Mouse (Mus musculus) c-Kit-negative CD71-positive TER-119-positive erythroid progenitor cells, embryonic 14.5 days (primary cell): ENCODE measurements around the gene Sptlc2.

Source experiments
- DNase-seq: peaks from one replicate; pipeline ENCODE4 v3.0.0-alpha.2; 2013; ENCODE audit warnings: low read depth, low spot score

Sptlc2 gene

DNA sequence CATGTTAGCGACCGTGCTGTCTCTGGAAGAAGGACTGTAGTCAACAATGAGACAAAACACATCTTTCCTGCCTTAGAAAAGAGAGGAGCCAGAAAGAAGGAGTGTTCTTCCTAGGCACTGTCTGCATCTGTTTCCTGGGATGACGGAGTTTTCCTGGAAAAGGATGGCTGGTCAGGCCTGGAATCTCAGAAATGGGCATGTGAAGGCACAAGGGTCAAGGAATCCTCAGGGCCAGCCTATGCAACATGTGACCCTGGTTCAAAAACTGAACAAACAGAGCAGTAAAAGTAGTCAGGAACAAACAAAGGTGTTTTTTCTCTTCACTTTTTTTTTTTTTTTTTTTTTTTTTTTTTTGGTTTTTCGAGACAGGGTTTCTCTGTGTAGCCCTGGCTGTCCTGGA, 9.0 kb upstream of the Sptlc2 start:
- no peak for DNase-seq

DNA sequence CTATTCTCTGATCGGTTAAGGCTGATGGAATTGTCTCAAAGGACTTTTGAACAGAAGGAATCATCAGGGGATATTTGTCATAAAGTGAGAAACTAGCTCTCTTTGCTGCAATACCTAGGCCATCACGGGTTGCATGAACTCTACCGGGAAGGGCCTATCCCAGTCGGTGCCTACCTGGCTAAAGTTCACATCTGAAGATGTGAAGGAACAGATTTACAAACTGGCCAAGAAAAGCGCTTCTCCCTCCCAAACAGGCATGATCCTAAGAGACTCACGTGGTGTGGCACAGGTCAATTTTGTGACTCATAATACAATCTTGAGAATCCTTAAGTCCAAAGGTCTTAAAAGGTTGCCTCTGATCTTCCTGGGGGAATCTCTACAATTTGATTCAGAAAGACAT, 6.2 kb upstream of the Sptlc2 start:
- no peak for DNase-seq

DNA sequence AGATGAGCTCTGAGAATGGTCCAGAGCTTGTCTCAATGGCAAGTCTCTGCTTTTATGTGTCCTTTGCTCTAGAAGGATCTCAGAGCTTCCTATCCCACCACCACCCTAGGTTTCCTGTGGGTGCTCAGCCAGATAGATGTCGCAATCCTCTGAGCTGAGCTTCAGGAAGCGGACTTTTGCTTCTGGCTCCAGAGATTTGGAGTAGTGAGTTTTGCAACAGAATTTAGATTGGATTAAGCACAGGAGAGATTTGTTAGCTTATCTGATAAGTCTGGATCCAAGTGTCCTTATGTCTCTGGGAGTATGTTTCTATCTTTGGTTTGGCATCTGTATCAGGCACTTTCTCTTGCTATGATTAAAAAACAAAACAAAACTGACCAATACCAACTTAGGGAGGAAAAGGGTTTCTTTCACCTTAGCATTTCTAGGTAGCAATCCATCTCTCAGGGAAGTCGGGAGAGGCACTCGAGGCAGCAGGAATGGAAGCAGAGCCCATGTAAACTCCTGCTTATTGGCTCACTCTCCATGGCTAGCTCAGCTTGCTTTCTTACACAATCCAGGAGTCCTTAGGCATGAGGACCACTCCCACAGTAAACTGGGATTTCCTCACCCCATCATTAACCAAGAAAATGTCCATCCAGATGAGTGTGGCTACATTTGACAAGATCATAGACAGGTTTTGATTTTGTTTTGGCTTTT, 5.4 kb upstream of the Sptlc2 start:
- DNase-seq: no peak

DNA sequence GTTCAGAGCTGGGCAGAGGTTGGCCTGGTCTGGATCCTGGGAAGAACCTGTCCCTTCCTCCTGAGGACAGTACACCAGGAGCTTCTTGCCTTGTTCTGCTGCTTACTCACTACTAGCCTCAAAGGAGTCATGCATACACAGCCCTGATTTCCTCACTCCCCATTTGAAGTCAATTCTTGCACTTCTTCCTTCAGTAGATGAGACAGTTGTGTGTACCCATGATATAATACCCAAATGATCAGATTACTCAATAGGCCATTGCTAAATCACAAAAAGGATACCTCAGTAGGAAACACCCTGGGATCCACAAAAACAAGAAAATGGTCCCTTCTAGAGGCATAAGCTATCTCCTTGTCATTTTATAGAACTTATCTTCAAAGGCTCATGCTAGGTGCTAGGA, 3.2 kb upstream of the Sptlc2 start:
- no peak for DNase-seq

DNA sequence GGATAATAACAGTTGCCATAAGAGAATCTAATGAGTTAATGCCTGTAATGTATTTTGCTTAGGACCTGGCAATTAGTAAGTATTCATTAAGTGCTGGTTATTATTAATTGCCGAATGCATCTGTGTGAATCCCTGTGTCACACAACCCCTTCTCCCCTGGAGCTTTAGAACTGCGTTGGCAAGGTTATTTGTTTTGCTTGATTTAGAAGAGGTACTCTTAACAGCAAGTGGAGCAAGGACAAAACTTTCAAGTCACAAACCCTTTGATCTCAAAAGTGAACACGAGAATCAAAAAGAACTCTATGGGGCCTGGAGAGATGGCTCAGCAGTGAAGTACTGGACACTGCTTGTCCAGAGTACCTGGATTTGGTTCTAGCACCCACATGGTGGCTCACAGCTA, 1.1 kb upstream of the Sptlc2 start:
- no peak for DNase-seq

DNA sequence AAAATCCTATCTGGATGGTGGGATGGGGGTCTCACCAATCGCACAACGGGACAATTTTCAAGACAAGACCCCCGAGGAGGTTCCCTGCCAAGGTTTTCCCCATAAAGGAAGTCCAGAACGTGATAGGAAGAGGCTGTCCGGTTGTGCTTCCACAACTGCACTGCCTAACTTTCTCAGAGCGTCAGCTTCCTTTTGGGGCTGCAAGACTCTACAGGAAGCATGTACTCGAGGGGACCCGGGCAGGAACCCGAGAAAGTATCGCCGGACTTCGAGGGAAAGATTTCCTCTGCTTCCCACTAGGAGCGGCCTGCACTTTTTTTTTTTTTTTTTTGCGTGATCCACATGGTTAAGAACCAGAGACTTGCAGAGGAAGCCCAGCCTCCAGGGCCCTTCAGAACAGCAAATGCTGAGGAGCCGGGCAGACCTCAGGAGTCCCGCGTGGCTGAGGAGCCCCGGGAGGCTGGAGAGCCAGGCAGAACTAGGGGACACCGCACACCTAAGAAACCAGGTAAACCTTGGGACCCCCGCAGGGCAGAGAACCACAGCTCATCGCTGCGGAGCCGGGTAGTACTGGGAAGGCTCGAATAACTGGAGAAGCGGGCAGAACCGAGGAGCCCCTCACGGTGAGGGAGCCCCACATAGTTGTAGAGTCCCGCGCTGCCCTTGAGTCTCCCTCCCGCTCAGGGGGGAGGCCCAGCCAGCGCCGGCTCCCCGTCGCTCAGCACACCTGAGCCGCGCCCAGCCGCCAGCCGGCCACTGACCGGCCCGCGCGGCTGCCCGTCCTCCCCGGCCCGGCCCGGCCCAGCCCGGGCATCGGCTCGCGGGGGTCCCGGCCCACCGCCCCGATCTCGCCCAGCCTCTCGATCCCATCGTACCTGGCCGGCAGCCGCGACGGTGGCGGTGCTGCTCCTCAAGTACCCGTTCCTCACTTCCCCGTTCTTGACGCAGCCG, 709 bp downstream of the Sptlc2 start:
- DNase-seq: peak; percentile 13

DNA sequence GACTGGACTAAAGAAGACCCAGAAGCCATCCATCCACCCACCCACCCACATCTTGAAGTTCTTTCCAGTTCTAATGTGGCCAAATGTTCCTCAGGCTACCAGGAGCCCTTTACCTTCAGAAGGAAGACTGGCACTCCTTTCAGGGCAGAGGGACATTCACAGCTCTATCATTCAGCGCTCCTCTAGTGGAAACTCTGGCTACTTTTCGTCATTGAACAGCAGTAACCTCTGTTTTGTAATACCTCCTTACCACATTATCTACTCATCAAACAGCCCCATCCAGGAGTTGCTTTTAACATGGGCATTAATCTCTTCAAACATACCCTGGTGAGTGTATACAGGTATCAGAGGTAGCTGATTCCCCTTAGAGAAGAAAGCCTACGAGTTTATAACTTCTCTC, 3.1 kb downstream of the Sptlc2 start:
- no peak for DNase-seq

DNA sequence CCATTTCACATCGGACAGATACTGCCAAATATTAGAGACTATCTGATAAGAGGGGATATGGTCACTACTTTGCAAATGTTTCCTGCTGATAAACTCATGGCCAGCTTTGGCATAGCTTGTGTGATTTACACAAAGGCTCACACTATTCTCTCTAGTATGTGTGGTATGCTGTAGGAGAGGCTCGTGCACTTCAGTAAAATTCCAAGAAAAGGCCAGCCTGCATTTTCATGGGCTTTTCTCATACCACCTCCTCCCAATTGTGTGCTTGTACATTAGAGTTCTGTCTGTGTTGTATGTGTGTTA, 6.8 kb downstream of the Sptlc2 start:
- DNase-seq: no peak

DNA sequence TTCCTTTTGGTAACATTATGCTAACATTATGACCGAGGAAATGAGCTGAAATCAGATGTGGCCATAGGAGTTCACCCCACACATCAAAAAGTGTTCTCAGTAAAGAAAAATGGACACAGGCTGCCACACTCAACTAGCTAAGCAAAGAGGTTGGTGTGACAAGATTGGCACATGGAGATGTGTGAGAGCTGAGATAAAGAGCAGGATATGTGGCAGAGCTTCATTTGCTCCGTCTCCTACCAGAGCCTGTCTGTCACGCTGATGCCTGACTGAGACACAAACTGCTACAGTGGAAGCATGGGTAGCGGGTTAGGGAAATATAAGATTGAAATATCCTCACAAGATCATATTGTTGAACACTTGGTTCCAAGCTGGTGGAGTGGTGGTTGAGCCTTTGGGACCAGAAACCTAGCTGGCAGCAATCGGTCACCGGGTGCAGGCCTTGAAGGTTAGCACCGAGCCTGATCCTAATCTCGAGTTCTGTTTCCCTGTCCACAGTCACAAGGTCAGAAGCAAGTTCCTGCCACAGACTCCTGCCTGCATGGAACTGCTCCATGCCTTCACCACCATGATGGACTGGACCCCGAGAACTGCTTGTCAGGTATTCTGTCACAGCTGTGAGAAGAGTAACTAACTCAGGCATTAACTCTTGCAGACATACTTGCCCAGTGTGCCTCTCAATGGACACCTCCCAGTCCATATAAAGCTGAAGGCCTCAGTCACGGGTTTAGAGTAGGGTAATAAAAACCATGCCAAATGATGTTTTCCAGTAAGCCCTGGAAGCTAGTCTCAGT, 7.4 kb downstream of the Sptlc2 start:
- DNase-seq: no peak

DNA sequence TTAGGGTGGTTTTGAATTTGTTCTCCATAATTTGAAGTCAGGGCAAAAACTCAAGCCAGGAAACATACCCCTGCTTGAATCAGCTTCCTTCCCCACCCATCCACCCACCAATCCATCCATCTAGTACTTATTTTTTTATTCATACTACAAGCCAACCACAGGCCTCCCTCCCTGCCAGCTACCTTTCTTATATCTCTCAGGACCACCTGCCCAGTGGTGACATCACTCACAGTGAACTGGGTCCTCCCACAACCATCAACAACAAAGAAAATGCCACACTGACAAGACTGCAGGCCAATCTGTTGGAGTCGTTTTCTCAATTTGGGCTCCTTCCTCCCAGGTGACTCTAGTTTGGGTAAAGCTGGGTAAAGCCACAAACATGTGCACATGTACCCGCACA, 8.7 kb downstream of the Sptlc2 start:
- DNase-seq: no peak

DNA sequence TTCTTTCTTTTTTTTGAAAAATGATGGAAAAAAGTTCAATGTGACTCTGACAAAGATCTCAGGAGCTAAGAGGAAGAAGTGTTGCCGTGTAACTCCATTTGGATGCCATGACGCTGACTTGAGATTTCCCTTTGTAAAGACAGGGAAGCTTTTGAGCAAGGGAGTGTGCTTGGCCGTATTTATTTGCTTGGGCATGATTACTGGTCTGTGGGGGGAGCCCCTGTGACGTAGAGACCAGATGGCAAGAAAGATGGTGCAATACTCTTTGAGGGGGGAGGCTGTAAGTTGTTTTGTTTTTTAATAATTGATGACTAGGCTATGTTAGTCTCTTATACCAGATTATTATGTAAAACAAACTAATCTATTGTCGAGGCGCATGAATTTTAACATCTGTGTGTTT, 14.0 kb downstream of the Sptlc2 start:
- DNase-seq: no peak

DNA sequence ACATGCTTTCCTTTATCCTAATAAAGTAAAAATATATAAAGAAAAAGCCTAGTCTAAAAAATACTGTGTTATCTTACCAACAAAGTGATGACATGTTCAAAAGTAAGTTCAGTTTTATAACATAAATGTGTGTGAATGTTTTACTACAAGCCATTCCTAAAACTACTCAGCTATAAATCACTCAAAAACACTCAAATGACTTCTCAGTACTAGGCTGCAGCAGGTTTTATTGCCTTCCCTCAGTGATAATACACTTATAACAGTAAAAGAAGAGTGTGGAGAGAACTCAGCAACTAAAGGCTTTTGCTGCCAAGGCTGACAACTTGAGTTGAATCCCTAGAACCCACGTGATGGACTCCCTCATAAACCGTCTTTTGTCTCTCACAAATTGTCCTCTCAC, 18.8 kb downstream of the Sptlc2 start:
- no peak for DNase-seq

DNA sequence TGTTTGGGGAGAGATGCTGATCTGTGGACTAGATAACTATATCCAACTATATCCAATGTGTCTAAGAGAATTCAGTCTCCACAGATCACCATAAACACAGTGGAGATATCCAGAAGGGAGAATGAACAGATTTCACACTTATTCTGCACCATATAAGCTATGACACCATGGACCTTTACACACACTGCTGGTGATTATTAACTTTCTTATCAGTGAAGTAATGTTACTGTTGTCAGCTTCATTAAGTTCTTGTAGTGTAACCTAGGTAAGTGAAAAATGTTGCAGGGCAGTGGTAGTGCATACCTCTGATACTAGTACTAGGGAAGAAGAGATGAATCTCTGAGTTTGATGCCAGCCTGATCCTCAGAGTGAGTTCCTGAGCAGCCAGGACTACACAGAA, 20.1 kb downstream of the Sptlc2 start:
- no peak for DNase-seq

DNA sequence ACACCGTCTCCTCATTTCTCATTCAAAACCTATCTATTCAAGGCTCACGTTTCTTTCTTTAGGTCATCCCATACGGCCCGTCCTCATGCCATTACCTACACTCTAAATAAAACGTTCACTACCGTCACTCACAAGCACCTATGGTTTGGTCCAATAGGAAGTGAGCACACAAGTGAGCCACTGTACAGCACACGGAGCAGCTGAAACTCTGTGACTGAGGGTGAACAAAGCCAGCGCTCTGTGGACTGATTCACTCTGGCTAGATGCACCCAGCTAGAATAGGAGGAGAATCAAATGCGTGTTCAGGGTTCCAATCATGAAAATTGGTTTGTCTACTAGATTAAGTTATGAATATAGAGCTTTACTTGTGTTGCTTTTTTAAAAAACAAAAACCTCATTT, 22.5 kb downstream of the Sptlc2 start:
- no peak for DNase-seq

DNA sequence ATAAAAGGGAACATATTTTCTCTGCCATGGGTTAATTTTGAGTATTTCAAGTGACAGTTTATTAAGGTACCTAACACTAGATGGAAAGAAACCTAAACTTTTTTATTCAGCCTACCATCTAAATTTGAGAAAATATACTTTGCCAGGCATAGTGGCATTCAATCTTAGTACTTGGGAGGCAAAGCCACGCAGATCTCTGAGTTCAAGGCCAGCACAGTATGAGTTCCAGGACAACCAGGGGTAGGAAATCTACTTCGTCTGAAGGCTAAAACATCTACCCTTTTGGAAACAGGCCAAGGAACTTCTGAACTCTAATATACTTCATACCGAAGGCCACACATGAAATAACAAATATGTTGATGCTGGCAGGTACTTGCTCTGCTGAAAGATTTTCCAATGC, 26.0 kb downstream of the Sptlc2 start:
- DNase-seq: no peak

DNA sequence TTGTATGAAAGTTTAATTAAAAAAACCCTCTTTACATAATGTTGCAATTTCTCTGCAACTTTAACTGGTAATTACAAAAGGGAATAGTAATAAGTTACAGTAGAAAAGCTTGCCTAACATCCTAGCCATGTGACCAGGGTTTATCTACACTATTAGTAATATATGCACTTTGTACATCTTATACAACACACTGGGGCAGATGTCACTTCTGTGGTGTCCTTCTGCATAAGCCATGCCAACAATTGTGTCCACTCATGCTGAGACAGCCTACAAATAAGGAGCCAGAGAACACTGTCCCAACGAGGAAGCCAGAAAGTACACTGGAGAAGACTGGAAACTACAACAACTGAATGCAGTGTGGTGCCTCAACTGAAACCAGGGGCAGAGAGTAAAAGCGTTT, 40.1 kb downstream of the Sptlc2 start:
- DNase-seq: no peak

DNA sequence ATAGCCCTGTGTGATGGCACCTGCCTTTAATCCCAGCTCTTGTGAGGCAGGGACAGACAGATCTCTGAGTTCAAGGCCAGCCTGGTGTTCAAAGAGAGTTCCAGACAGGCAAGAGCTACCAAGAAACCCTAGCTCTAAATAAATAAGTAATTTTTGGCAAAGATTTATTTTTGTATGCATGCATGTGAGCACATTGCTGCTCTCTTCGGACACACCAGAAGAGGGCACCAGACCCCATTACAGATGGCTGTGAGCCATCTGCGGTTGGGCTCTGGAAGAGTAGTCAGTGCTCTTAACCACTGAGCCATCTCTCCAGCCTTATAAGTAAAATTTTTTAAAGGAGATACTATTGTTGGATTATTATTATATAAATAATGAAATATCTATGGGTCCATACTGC, 40.6 kb downstream of the Sptlc2 start:
- no peak for DNase-seq

DNA sequence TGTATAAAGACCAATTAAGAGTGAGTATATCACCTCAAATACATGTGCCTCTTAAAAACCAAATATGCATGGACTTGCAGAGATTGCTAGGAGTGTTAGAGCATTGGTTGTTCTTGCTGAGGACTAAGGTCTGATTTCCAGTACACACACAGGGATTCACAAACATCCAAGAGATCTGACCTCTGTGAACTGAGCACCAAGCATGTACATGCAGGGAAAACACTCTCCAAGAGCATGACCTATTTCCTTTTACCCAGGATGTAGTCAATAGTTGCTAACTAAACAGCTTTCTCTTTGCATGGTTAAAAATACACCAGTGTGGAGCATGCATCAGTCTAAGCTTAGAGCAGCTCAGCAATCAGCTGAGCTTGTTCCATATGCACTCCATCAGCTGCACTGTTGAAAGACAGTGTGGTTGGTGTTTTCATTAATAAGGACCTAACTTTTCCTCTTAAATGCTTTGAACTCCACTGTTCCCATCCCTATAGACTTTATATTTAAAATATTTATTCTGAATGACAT, 45.0 kb downstream of the Sptlc2 start:
- DNase-seq: no peak

DNA sequence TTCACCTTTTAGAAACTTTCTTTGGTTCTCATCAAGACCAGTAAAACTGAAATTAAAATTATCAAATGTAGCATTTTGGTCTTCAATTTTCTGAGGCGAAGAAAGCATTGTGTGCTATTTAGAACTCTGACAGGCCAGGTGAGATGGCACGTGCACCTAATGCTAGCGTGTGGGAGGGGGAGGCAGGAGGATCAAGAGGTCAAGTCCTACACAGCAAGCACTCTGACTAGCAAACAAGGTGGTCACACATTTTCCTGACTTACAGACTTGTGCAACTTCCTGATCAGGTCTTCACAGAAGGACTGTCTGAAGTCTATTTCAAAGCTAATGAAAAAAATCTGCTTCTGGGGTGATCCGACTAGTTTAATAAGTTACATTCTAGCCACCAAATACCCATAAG, 50.1 kb downstream of the Sptlc2 start:
- no peak for DNase-seq

DNA sequence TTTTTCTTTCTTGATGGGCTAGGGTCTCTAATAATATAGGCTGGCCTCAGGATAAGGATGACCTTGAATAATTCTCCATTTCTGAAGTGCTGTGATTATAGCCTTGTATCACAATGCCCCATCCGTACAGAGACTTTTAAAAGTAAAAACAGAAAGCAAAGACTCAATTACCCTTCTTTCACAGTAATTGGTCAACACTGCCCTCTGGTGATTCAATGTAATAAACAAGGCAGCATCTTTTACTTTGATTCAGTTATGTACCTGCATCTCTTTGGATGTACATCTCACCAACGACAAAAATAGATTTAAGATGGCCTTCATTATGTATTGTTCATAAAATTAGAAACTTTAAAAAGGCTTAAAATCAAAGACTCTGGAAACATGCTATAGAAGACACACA, 53.3 kb downstream of the Sptlc2 start:
- DNase-seq: peak; percentile 5

DNA sequence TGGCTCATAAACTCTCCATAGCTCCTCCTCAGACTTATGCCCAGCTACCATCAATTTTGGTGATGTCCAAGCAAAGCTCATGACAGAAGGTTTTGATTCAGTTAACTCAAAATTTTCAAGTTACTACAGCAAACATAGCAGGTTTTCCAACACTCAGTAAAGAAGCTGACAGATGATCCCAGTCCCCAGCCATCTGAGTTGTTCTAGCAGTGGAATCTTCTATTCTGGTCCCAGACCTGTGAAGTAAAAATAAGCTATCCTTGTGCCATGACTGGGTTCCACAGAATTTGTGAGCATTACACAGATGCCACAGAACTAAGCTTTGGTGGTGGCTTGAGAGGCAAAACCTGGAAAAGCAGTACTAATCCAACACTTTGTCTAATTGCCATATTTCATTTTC, 54.4 kb downstream of the Sptlc2 start:
- no peak for DNase-seq

DNA sequence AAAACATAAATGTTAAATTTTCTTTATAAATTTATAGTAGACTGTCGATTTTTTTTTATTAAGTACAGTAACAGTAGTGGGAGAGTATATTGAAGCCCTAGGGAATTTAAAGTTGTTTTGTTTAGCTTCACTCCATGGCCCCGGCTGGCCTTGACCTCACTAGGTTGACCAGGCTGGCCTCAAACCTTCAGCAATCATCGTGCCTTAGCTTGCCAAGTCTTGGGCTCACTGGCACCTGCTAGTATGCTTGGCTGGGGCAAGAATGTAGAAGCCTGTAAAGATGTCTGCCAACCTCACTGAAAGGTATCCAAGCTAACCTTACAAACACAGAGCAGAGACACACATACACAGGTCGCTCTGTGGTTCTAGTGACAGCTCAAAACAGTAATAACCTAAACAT, 55.6 kb downstream of the Sptlc2 start:
- no peak for DNase-seq
